Mouse (Mus musculus): ENCODE measurements around the gene Eef1akmt3. TPM values are rescaled to one million over a fixed set of nuclear protein-coding genes. Genes with fewer than 3 reads are reported as not detected.

Gene Eef1akmt3
- polyA plus RNA-seq, 1 experiment from 2014 or later: 0.30 TPM

DNA sequence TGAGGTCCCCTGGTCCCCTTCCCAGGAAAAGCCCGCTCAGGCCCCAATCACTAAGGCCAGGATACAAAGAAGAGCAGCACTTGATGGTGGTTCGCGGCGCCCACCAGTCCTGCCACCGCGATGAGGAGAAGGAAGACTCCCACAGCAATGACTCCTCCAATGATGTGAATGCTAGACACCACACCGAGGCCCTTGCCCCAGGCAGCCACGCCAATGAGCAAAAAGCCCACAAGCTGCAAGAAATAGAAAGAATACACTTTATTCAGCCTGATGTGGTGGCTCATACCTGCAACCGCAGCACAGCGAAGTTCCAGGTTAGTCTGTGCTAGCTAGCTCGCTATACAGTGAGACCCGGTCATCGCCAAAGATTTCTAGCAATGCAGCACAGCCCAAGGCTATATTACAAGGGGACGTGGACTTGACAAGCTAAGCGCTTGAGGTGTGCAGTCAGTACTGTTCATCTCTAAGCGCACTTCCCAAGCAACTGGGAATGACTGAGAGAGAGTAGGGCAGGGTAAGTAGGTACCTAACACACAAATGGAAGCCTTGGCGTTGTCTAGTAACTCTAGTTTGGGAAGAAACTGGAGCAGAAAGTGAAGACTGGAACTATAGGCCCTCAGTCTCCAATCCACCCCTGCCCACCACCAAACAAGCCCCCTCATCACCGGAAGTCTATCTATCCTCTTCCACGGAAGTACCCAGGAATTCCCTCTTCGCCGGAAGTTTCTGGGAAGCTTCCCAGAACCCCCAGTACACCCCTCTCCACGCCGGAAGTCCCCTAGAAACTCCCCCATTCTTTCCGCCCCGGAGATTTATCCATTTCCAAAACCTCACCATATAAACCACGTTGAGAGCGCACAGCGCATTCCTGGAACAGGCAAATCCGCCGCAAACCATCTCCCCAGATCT is 28.2 kb upstream of the Eef1akmt3 start:
- Histone ChIP-seq H3K4me3 (ENCODE audit: control insufficient read depth in 1 of 2, insufficient read depth in 1 of 2, low read depth in 1 of 2, low read length in 2 of 2) (peak overlapping the region; percentile 61 to 96), H3K9me3 (ENCODE audit: control insufficient read depth, low read length) (no peaks in the 10 kb centered on the region), H3K27me3 (ENCODE audit: control insufficient read depth, insufficient read depth, low read length) (no peaks in the 10 kb centered on the region), H3K9ac (ENCODE audit: low read length) (peak overlapping the region; percentile 79), H3K4me2 (ENCODE audit: low read length) (peak overlapping the region; percentile 90), H3K4me1 (ENCODE audit: control insufficient read depth in 2 of 2, insufficient read depth in 2 of 2, low read length in 2 of 2) (peaks cover 14 to 22% of the 10 kb centered on the region in 2 experiments), H3K36me3 (ENCODE audit: control insufficient read depth, insufficient read depth, low read length) (peaks cover 43% of the 10 kb centered on the region), H3K27ac (replicated peaks in 1 of 2; ENCODE audit: control insufficient read depth in 1 of 2, insufficient read depth in 1 of 2, low read depth in 2 of 2, low read length in 2 of 2) (peak overlapping the region; percentile 80 to 94)
- WGBS: 5% methylated on average over 30 of the region's 30 CpGs
- no peak for ATAC-seq (ENCODE audit: insufficient number of reproducible peaks, insufficient read depth, low FRiP score, low read depth)

DNA sequence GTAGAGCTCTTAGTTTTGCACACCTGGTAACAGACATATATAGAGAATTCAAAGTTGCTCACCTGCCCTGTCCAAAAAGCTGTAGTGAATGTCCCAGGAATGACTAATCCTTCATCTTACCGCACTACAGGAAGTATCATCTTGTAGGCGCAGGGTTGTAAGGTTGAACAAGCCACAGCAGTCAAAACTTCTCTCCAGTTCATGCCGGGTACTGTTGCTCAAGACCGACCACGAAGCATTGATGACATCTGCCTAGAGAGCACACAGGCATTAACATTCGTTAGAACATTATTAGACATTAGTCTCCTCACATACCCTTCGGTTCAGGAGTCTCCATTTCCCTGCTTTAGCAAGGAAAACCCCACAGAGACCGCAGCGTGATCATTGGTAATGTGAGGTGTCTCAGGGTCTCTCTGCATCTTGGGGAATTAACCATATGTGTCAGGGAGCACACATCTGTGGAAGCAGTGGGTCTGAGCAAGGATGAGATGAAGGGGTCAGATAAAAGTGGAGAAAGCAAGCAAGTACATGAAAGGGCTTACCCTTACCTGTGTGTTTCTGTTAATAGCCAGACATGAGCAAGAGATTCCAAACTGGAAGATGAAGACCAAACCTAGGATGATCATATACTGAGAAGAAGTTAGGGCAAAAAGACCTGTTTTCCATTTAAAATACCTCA is 27.2 kb upstream of the Eef1akmt3 start:
- peaks cover 14 to 24% of the 10 kb centered on the region in 2 experiments for H3K4me1 ChIP-seq (ENCODE audit: control insufficient read depth in 2 of 2, insufficient read depth in 2 of 2, low read length in 2 of 2)
- no peak overlapping the region for H3K27ac ChIP-seq (replicated peaks in 1 of 2; ENCODE audit: control insufficient read depth in 1 of 2, insufficient read depth in 1 of 2, low read depth in 2 of 2, low read length in 2 of 2)
- peak overlapping the region; percentile 90 for H3K4me2 ChIP-seq (ENCODE audit: low read length)
- peak overlapping the region in 1 of 2 experiments; percentile 61; a peak in 1 of 4 replicates for H3K4me3 ChIP-seq (ENCODE audit: control insufficient read depth in 1 of 2, insufficient read depth in 1 of 2, low read depth in 1 of 2, low read length in 2 of 2)
- no peak for ATAC-seq (ENCODE audit: insufficient number of reproducible peaks, insufficient read depth, low FRiP score, low read depth)
- WGBS: 82% methylated on average over 9 of the region's 9 CpGs
- H3K27me3 ChIP-seq (ENCODE audit: control insufficient read depth, insufficient read depth, low read length): no peaks in the 10 kb centered on the region
- peak overlapping the region; percentile 79 for H3K9ac ChIP-seq (ENCODE audit: low read length)
- peaks cover 44% of the 10 kb centered on the region for H3K36me3 ChIP-seq (ENCODE audit: control insufficient read depth, insufficient read depth, low read length)
- H3K9me3 ChIP-seq (ENCODE audit: control insufficient read depth, low read length): no peaks in the 10 kb centered on the region

DNA sequence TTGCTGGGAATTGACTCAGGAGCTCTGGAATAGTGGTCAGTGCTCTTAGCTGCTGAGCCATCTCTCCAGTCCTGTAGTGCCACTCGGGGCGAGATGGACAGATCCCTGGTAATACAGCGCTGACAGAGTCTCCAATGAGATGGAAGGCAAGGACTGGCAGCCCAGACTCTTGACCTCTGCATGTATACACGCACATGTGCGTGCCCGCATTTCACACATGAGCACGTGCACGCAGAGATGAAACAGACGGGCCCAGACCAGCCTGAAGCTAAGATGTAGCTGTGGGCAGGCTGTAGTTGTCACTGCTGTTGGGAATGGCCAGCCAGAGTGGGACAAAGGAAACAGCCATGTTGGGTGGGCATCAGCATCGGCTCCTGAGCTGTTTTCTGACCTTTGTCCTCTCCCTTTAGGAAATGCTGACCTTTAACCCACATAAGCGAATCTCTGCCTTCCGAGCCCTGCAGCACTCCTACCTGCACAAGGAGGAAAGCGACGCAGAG is 25.3 kb upstream of the Eef1akmt3 start:
- no peak overlapping the region for H3K27ac ChIP-seq (replicated peaks in 1 of 2; ENCODE audit: control insufficient read depth in 1 of 2, insufficient read depth in 1 of 2, low read depth in 2 of 2, low read length in 2 of 2)
- peaks cover 4% of the 10 kb centered on the region for H3K27me3 ChIP-seq (ENCODE audit: control insufficient read depth, insufficient read depth, low read length)
- peaks cover 14 to 24% of the 10 kb centered on the region in 2 experiments for H3K4me1 ChIP-seq (ENCODE audit: control insufficient read depth in 2 of 2, insufficient read depth in 2 of 2, low read length in 2 of 2)
- no peak for ATAC-seq (ENCODE audit: insufficient number of reproducible peaks, insufficient read depth, low FRiP score, low read depth)
- H3K9me3 ChIP-seq (ENCODE audit: control insufficient read depth, low read length): no peaks in the 10 kb centered on the region
- H3K4me3 ChIP-seq (ENCODE audit: control insufficient read depth in 1 of 2, insufficient read depth in 1 of 2, low read depth in 1 of 2, low read length in 2 of 2): no peak overlapping the region
- H3K4me2 ChIP-seq (ENCODE audit: low read length): no peak overlapping the region
- no peak overlapping the region for H3K9ac ChIP-seq (ENCODE audit: low read length)
- 93% methylated on average over 14 of the region's 14 CpGs for WGBS
- H3K36me3 ChIP-seq (ENCODE audit: control insufficient read depth, insufficient read depth, low read length): peaks cover 44% of the 10 kb centered on the region

- ATAC-seq (ENCODE audit: insufficient number of reproducible peaks, insufficient read depth, low FRiP score, low read depth): no peak
- no peak overlapping the region for H3K9ac ChIP-seq (ENCODE audit: low read length)
- peaks cover 12 to 24% of the 10 kb centered on the region in 2 experiments for H3K4me1 ChIP-seq (ENCODE audit: control insufficient read depth in 2 of 2, insufficient read depth in 2 of 2, low read length in 2 of 2)
- 0 out of 4 replicates have a peak overlapping the region, but pooled peaks of 1 of the 2 experiments have one; percentile 90 for H3K27ac ChIP-seq (replicated peaks in 1 of 2; ENCODE audit: control insufficient read depth in 1 of 2, insufficient read depth in 1 of 2, low read depth in 2 of 2, low read length in 2 of 2)
- H3K4me2 ChIP-seq (ENCODE audit: low read length): no peak overlapping the region
- no peaks in the 10 kb centered on the region for H3K9me3 ChIP-seq (ENCODE audit: control insufficient read depth, low read length)
- H3K36me3 ChIP-seq (ENCODE audit: control insufficient read depth, insufficient read depth, low read length): peaks cover 44% of the 10 kb centered on the region
- no peak overlapping the region for H3K4me3 ChIP-seq (ENCODE audit: control insufficient read depth in 1 of 2, insufficient read depth in 1 of 2, low read depth in 1 of 2, low read length in 2 of 2)
- H3K27me3 ChIP-seq (ENCODE audit: control insufficient read depth, insufficient read depth, low read length): peaks cover 10% of the 10 kb centered on the region
- 53% methylated on average over 9 of the region's 9 CpGs for WGBS
Observed at GRCm38 (mm10) chr10:127065981-127066380, 24.7 kb upstream of the Eef1akmt3 start.

DNA sequence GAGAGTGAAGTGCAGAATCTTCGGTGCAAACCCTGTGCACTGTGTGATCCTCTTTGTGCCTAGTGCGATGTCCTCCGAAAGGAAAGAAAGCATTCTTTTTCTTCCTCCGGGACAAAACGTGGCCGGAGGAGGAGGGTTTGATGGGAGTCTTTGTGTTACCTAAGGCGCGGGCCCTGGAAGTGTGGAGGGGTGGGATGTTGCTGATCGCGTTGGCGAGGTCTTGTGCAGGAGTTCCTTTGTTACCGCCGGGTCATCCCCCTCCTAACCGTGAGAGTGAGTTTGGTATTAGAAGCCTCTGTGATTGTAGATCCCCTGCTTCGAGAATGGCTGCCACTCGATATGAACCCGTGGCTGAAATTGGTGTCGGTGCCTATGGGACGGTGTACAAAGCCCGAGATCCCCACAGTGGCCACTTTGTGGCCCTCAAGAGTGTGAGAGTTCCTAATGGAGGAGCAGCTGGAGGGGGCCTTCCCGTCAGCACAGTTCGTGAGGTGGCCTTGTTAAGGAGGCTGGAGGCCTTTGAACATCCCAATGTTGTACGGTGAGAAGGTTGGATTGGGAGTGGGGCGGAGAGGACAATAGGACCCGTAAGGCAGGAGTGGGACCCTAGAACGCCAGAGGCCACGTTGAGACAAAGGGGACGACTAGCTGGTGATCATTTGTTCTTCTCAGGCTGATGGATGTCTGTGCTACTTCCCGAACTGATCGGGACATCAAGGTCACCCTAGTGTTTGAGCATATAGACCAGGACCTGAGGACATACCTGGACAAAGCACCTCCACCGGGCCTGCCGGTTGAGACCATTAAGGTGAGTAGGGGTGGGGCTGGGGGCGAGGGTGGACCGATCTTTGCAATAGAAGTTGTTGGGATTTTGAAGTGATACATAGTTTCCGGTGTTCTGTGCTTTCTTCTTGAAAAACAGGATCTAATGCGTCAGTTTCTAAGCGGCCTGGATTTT is 22.9 kb upstream of the Eef1akmt3 start:
- Histone ChIP-seq H3K4me2 (ENCODE audit: low read length) (peak overlapping the region; percentile 86), H3K9me3 (ENCODE audit: control insufficient read depth, low read length) (no peaks in the 10 kb centered on the region), H3K27ac (replicated peaks in 1 of 2; ENCODE audit: control insufficient read depth in 1 of 2, insufficient read depth in 1 of 2, low read depth in 2 of 2, low read length in 2 of 2) (peak overlapping the region; percentile 73 to 90), H3K27me3 (ENCODE audit: control insufficient read depth, insufficient read depth, low read length) (peaks cover 19% of the 10 kb centered on the region), H3K36me3 (ENCODE audit: control insufficient read depth, insufficient read depth, low read length) (peaks cover 44% of the 10 kb centered on the region), H3K4me3 (ENCODE audit: control insufficient read depth in 1 of 2, insufficient read depth in 1 of 2, low read depth in 1 of 2, low read length in 2 of 2) (peak overlapping the region; percentile 56 to 87), H3K9ac (ENCODE audit: low read length) (peak overlapping the region; percentile 97), H3K4me1 (ENCODE audit: control insufficient read depth in 2 of 2, insufficient read depth in 2 of 2, low read length in 2 of 2) (peaks cover 10 to 32% of the 10 kb centered on the region in 2 experiments)
- ATAC-seq (ENCODE audit: insufficient number of reproducible peaks, insufficient read depth, low FRiP score, low read depth): peak; percentile 1; the same call in 1 of the 2 replicates
- WGBS: 12% methylated on average over 37 of the region's 37 CpGs

DNA sequence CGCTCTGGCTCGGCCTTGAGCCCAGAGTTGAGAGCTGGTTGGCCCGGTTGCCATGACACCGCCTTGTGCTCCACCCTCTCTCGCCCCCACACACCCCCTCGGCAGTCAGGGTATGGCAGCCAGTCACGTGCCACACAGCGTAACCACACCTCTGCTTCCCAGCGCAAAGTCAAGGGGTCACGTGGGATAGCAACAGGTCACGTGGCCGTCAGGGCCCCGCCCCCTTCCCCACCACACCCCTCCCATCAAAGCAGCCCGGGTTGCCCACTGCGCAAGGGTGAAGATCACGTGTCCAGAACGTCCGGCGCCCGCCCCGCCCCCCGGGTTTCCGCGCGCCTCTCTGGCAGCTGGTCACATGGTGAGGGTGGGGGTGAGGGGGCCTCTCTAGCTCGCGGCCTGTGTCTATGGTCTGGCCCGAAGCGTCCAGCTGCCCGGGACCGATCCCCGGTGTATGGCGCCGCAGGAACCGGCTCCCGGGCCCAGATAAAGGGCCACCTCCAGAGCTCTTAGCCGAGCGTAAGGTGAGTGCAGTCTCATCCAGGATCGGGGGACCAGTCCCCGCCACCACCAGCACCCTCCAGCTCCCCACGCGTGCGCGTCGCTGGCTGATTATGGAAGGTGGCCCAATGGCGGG is 22.0 kb upstream of the Eef1akmt3 start, which contains the start of gene Cdk4:
Gene Cdk4 (plus strand): TSS at position 296 of the 634 bp plus-strand sequence.
- Histone ChIP-seq H3K27ac (replicated peaks in 1 of 2; ENCODE audit: control insufficient read depth in 1 of 2, insufficient read depth in 1 of 2, low read depth in 2 of 2, low read length in 2 of 2) (peak within 1 kb of the TSS; percentile 73 to 90), H3K9ac (ENCODE audit: low read length) (peak within 1 kb of the TSS; percentile 97), H3K4me1 (ENCODE audit: control insufficient read depth in 2 of 2, insufficient read depth in 2 of 2, low read length in 2 of 2) (peaks cover 10 to 34% of the 10 kb centered on the region in 2 experiments), H3K36me3 (ENCODE audit: control insufficient read depth, insufficient read depth, low read length) (peaks cover 39% of the 10 kb centered on the region), H3K9me3 (ENCODE audit: control insufficient read depth, low read length) (no peaks in the 10 kb centered on the region), H3K4me2 (ENCODE audit: low read length) (peak within 1 kb of the TSS; percentile 86), H3K27me3 (ENCODE audit: control insufficient read depth, insufficient read depth, low read length) (peaks cover 27% of the 10 kb centered on the region), H3K4me3 (ENCODE audit: control insufficient read depth in 1 of 2, insufficient read depth in 1 of 2, low read depth in 1 of 2, low read length in 2 of 2) (peak within 1 kb of the TSS; percentile 56 to 87)
- WGBS: under 1% methylated on average over 46 of the region's 46 CpGs
- ATAC-seq (ENCODE audit: insufficient number of reproducible peaks, insufficient read depth, low FRiP score, low read depth): peak; percentile 92

All from heart, embryonic 14.5 days (tissue).